Mouse (Mus musculus) limb, embryonic 11.5 days (tissue): Measurements from ENCODE around the gene Gal. TPM values are rescaled to one million over a fixed set of nuclear protein-coding genes. Genes with fewer than 3 reads are reported as not detected.

Experiments used
- ATAC-seq: fragments of 200-750 bp; cut with Nextera tagmentation; 2 replicates; pipeline ENCODE4 v1.8.0; 2017; ENCODE audit warnings: low read depth; ENCODE audit not compliant: insufficient number of reproducible peaks, low FRiP score, low TSS enrichment
- DNase-seq: peaks from one replicate; pipeline ENCODE4 v3.0.0-alpha.2; 2015; ENCODE audit warnings: low spot score
- H3K27ac ChIP-seq: fragments of 300-500 bp; sonication (generic); replicated peaks from 2 replicates; pipeline ENCODE4 v1.5.1; 2014; ENCODE audit warnings: low read depth, mild to moderate bottlenecking, low read length
- H3K27me3 ChIP-seq: fragments of 300-500 bp; sonication (generic); 2 replicates; pipeline ENCODE4 v1.6.1; 2014; ENCODE audit warnings: mild to moderate bottlenecking, low read length, mixed read lengths; ENCODE audit not compliant: control insufficient read depth, insufficient read depth
- H3K36me3 ChIP-seq: fragments of 300-500 bp; sonication (generic); 2 replicates; pipeline ENCODE4 v1.6.1; 2014; ENCODE audit warnings: mild to moderate bottlenecking, low read length, moderate library complexity, mixed read lengths; ENCODE audit not compliant: control insufficient read depth, insufficient read depth
- H3K4me1 ChIP-seq: fragments of 300-500 bp; sonication (generic); 2 replicates; pipeline ENCODE4 v1.6.1; 2014; ENCODE audit warnings: low read length, mixed read lengths; ENCODE audit not compliant: control insufficient read depth, insufficient read depth
- H3K4me2 ChIP-seq: fragments of 300-500 bp; sonication (generic); 2 replicates; pipeline ENCODE4 v1.6.1; 2014; ENCODE audit warnings: low read depth, mild to moderate bottlenecking, moderate library complexity; ENCODE audit not compliant: severe bottlenecking
- H3K4me3 ChIP-seq: fragments of 300-500 bp; sonication (generic); 2 replicates; pipeline ENCODE4 v1.5.1; 2014; ENCODE audit warnings: low read depth, low read length
- H3K9ac ChIP-seq: fragments of 300-500 bp; sonication (generic); 2 replicates; pipeline ENCODE4 v1.6.1; 2014; ENCODE audit warnings: mild to moderate bottlenecking, low read length
- H3K9me3 ChIP-seq: fragments of 300-500 bp; sonication (generic); 2 replicates; pipeline ENCODE4 v1.6.1; 2016; ENCODE audit warnings: low read length; ENCODE audit not compliant: control insufficient read depth
- WGBS: fragments of 180-500 bp; shearing (Covaris S2); extraction: QIAGEN DNeasy Blood & Tissue Kit; methylation state at CpG from one replicate; pipeline ENCODE4 v1.1.7; 2014; 5-methylcytosine and 5-hydroxymethylcytosine counted together
- polyA plus RNA-seq: library from polyadenylated mRNA; unstranded; fragments of >200 nt; fragmentation: Nextera tagmentation; extraction: Ambion mirVana; gene quantifications from 2 replicates; pipeline ENCODE4 v1.2.1, GENCODE M21; 2014

Gal gene
- polyA plus RNA-seq: 0.84 and 1.0 TPM in 2 replicates

DNA sequence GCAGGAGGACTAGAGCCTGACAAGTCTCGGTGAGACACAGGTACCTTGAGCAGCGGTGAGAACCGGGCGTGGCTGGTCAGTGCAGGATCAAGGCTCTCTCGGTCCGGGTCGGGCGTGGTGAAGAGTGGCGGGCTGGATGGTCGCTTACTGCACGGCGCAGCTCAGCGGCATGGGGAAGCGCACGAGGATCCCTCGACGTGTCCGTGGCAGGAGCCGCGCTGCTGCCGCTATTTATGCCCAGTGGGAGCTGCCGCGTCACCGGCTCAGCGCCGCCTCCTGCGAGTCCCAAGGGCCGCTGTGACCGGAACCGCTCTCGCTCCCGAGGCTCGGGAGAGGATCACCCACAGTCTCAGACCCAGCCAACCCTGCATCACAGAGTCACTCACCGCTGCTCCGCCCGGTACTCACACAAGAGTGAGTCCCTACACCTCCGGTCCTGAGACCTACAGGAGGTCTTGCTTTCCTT, at the start of gene Gal:
Gene Gal (minus strand): TSS at position 277 of the 466 bp plus-strand sequence.
- Histone ChIP-seq H3K36me3 (no peaks in the 10 kb centered on the region), H3K27me3 (peaks cover 22% of the 10 kb centered on the region), H3K9ac (peak within 1 kb of the TSS; percentile 2; the same call in 1 of the 2 replicates), H3K27ac (no peak within 1 kb of the TSS), H3K4me1 (no peaks in the 10 kb centered on the region), H3K4me3 (peak within 1 kb of the TSS; percentile 30), H3K9me3 (no peaks in the 10 kb centered on the region), H3K4me2 (peak within 1 kb of the TSS; percentile 66)
- ATAC-seq (no peak), DNase-seq (peak; percentile 28)
- under 1% methylated on average over 37 of the region's 37 CpGs for WGBS

DNA sequence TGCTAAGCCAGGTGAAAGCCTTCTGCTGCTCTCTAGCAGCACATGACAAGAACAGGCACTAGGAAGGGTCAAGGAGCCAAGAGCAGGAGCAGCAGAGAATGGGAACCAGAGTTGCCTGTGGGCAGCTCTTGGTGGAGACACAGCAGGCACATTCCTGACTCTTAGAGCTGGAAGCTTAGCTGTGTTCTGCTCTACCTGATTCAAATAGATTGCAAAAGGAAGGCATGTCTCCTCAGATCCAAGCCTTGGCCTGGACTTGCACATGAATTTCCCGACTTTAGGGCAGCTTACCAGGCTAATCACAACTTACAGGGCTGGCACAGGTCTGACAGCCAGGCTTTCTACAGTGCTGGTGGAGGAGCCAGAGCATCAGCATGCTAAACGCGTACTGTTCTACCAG, 45.6 kb upstream of the Gal start:
- peaks cover 52% of the 10 kb centered on the region for H3K36me3 ChIP-seq
- H3K4me1 ChIP-seq: no peaks in the 10 kb centered on the region

DNA sequence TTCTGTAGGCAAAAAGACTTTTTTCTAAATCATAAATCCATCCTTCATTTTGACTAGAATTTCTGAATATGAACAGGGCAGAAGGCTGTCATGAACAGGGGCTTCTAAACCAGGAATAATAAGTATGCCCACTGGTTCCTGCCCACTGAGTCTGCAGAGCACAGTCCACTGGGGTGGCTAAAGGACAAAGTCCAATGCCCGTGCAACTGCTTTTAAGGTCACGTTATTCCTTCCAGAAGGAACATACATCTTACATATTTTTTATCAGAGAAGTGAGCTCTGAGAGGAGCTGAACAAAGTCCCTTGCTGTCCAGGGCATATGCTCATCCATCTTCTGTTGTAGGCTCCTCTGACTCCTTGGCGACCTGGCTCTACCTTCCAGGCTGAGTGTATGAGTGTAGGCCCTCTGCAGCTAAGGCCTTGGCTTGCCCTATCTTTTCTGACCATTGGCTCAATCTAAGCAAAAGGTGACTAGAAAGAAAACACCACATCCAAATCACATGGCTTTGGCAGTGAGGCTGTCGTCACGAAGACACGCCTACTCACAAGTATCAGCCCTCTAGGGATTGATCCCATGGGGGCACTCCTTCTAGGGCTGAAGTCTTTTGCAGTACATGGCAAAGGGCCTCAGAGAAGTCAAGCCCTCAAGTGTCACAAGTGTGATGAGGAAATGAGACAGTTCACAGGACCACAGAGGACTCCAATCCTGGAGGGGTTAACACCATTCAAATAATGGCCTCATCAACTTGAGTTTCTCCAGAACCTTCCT, 44.2 kb upstream of the Gal start:
- H3K27ac ChIP-seq: no peak overlapping the region
- DNase-seq (no peak), ATAC-seq (no peak)
- no peaks in the 10 kb centered on the region for H3K9me3 ChIP-seq
- no peaks in the 10 kb centered on the region for H3K27me3 ChIP-seq
- 96% methylated on average over 6 of the region's 6 CpGs for WGBS
- H3K4me1 ChIP-seq: no peaks in the 10 kb centered on the region
- H3K36me3 ChIP-seq: peaks cover 49% of the 10 kb centered on the region
- no peak overlapping the region for H3K9ac ChIP-seq
- no peak overlapping the region for H3K4me3 ChIP-seq
- H3K4me2 ChIP-seq: no peak overlapping the region

More for the DNA sequence above, 45.6 kb upstream of the Gal start:
- Histone ChIP-seq H3K27me3 (no peaks in the 10 kb centered on the region), H3K9me3 (no peaks in the 10 kb centered on the region), H3K27ac (no peak overlapping the region), H3K4me2 (no peak overlapping the region), H3K4me3 (no peak overlapping the region), H3K9ac (no peak overlapping the region)
- WGBS: 89% methylated on average over 3 of the region's 3 CpGs
- DNase-seq (no peak), ATAC-seq (no peak)

DNA sequence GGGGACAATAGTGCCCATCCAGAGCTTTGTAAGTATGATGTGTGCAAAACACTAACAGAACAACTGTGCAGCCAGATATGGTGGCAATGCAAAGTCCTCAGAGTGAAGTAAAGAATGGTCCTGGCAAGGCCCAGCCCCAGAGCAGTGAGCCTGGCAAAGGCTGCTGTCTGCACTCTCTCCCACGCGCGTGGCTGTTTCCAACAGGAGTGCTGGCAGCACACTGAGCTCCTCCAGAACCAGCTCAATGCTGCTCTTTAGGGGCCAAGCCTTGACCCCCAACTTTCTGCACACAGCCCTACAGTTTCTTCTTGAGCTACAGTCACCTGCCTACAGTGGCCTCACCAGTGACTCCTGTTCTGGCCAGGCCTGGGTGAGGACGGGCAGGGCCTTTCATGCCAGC, 43.4 kb upstream of the Gal start:
- WGBS: 96% methylated on average over 4 of the region's 4 CpGs
- Histone ChIP-seq H3K4me2 (no peak overlapping the region), H3K9me3 (no peaks in the 10 kb centered on the region), H3K27me3 (no peaks in the 10 kb centered on the region), H3K27ac (no peak overlapping the region), H3K36me3 (peaks cover 51% of the 10 kb centered on the region), H3K4me1 (no peaks in the 10 kb centered on the region), H3K9ac (no peak overlapping the region), H3K4me3 (no peak overlapping the region)
- ATAC-seq (no peak), DNase-seq (no peak)

DNA sequence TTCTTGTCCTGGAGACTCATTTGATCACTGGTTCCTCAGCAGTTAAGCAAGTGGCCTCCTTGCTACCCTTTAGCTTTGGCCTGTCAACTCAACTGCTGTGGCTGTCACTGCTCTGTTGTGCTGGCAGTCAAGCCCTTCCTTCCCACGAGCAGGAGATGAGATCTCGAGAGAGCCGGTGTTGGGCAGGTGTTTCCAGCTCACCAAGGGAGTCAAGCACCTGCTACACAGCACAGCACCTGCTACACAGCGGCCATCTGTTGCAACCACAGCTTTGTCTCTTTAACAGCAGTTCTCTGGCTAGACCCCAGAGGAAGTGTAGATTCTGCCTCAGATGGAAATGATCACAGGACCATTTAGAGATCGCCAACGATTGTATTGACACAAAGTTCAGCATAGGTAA, 37.3 kb upstream of the Gal start:
- Histone ChIP-seq H3K36me3 (peaks cover 14% of the 10 kb centered on the region), H3K9me3 (no peaks in the 10 kb centered on the region), H3K4me3 (no peak overlapping the region), H3K4me1 (no peaks in the 10 kb centered on the region), H3K4me2 (no peak overlapping the region), H3K27ac (no peak overlapping the region), H3K27me3 (no peaks in the 10 kb centered on the region), H3K9ac (no peak overlapping the region)
- DNase-seq (no peak), ATAC-seq (no peak)
- WGBS: 56% methylated on average over 6 of the region's 6 CpGs

DNA sequence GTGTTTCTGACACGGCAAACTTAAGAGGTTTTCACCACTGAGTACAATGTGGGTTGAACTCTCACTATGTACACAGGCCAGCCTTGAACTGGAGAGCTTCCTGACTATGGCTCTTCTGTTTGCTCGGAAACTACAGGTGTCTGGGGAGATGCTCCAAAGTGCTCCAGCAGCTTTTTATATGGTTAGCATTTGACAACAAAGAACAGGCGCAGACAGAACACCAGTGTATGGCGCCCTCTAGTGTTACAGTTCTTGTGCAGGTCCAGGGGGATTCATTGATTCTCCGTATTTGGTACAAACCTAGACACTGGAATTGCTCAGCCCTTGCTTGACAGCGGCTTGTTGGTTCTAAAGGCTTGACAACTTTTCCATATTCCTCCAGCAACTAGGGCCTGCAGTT, 36.8 kb upstream of the Gal start:
- Histone ChIP-seq H3K9me3 (no peaks in the 10 kb centered on the region), H3K4me1 (no peaks in the 10 kb centered on the region), H3K27me3 (no peaks in the 10 kb centered on the region), H3K9ac (no peak overlapping the region), H3K4me3 (no peak overlapping the region), H3K27ac (no peak overlapping the region), H3K36me3 (peaks cover 14% of the 10 kb centered on the region), H3K4me2 (no peak overlapping the region)
- DNase-seq: peak; percentile 73
- 26% methylated on average over 6 of the region's 6 CpGs for WGBS
- peak; percentile 53; the same call in 1 of the 2 replicates for ATAC-seq

DNA sequence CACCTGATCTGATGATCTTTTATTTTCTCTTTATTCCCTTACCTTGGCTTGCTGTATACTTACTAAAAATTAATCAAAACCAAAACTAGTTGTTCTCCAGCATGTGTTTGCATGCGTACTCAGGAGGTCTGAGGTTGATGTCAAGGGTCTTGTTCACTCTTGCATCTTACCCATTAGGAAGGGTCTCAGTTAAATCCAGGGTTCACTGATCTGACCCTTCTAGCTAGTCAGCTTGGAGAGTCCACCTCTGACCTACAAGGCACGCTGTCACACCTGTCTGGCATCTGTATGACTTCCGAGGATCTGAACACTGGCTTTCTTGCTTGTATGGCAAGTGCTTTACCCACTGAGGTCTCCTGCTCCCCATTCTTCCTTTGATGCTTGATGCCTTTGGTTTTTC, 36.4 kb upstream of the Gal start:
- Histone ChIP-seq H3K9ac (no peak overlapping the region), H3K4me1 (no peaks in the 10 kb centered on the region), H3K4me2 (no peak overlapping the region), H3K27ac (no peak overlapping the region), H3K36me3 (peaks cover 12% of the 10 kb centered on the region), H3K4me3 (no peak overlapping the region), H3K9me3 (no peaks in the 10 kb centered on the region), H3K27me3 (no peaks in the 10 kb centered on the region)
- ATAC-seq (no peak), DNase-seq (no peak)
- WGBS: 88% methylated on average over 3 of the region's 3 CpGs

DNA sequence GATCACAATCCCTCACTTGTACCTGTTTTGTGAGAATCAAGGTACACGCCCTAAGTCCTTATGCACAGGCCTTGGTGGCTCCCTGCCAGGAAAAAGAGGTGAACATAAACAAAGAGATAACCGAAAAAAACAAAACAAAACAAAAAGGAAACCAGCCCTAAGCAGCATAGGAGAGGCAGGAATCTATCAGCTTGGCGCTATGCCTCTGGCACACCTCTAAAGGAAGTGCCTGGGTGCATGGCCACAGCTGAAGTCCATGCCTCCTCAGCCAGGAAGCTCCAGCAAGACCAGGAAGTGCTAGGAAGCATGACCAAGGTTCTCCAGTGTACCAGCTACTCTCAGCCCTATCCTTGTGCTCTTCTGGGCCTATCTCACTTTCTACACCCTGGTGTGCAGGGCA, 34.9 kb upstream of the Gal start:
- Histone ChIP-seq H3K27me3 (no peaks in the 10 kb centered on the region), H3K4me1 (no peaks in the 10 kb centered on the region), H3K9me3 (no peaks in the 10 kb centered on the region), H3K9ac (no peak overlapping the region), H3K27ac (no peak overlapping the region), H3K36me3 (peaks cover 3% of the 10 kb centered on the region), H3K4me2 (no peak overlapping the region), H3K4me3 (no peak overlapping the region)
- 72% methylated on average over 3 of the region's 3 CpGs for WGBS
- no peak for DNase-seq
- no peak for ATAC-seq
